Mouse (Mus musculus): ENCODE results near the gene Tead1.

DNA sequence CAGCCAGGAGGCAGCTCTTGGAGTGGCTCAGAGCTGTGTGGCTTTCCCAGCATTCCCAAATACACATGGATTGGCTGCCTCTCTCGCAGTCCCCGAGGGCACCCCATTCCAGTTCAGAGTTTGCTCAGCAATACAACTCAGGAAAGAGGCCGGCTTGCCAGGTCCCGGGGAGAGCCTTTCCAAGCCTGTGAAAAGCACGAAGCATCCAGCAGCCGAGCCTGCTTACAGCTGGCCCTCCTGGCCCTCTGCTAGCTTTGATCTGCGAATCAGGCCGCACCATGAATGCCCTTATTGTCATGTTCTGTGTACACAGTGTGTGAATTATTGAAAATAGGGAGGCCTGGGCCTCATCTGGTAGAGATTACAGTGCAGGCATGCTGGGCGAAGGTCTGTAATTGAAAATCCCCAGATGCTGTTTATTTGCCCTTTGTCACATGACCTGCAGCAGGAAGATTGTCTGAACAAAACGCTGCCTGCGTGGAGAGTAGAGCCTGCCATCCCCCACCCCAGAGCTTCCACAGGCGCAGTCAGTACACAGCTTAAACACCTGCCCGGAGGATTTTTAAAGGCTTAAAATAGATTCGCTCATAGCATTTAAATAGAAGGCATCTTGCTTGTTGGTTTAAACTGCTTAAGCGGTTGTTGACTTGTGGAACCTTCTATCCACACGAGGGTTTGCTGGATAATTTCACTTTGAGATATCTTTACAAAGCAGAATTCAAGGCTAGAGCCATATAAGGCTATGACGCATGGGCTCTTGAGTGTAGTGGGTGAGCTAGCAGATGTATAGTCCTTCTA is 147.2 kb downstream of the Tead1 start:
- TF ChIP-seq CTCF (IDR thresholded peaks at IDR 0.05; ENCODE audit: control insufficient read depth, insufficient read depth, insufficient read length) (no peak), MYOG (IDR thresholded peaks at IDR 0.05; ENCODE audit: control insufficient read depth, extremely low read depth, insufficient read length) (no peak), FOSL1 (IDR thresholded peaks at IDR 0.05; ENCODE audit: insufficient read depth, low read length, poor library complexity, severe bottlenecking) (no peak)

All from C2C12 (cell line).